Mouse (Mus musculus): ENCODE measurements around the gene Fez2.

Gene Fez2

DNA sequence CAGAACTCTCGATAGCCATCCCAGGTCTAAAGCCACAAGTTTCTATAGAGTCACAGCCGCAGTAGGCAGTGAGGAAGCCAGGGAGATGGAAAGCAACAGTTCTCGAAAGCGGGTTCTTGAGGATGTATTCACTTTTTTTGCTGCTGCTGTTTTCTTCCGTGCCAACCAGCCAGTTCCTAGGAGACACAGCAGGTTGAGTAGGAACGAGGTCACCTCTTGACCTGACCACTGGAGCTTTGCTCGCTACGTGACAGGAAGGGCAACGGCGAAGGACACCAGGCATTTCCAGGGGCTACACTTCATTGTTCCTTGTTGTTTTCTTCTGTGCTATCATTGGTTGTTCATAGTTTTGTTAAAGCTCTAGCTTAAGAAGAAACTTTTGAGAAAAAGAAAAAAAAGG is 43.2 kb downstream of the Fez2 start:
- in situ Hi-C loops (cut with MboI; ENCODE audit: unreplicated experiment in 2 of 2), result loop anchor here (5.0 to 25.0 kb wide), 3 partner anchors 63 to 1613 kb away; partner anchors contain the start of gene Cdc42ep3 (in 1 of the 2)

DNA sequence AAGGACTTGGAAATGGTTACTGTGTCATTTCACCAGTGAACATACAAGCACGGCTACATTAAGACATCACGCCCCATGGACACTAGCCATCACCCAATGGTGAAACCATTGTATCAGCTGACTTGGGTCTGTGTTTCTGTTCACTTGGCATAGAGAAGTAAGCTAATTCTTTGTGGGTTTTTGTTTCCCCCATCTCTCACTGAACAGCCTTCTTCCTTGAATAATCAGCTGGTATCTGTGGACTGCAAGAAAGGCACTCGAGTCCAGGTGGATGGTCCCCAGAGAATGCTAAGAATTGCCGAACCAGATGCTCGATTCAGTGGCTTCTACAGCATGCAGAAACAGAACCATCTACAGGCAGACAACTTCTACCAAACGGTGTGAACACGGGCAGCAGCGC is 44.1 kb downstream of the Fez2 start:
- in situ Hi-C loops (cut with MboI; ENCODE audit: unreplicated experiment in 2 of 2), result loop anchor here (5.0 to 25.0 kb wide), 3 partner anchors 63 to 1613 kb away; partner anchors contain the start of gene Cdc42ep3 (in 1 of the 2)

- in situ Hi-C loops (cut with MboI; ENCODE audit: unreplicated experiment in 2 of 2), result loop anchor here (5.0 to 25.0 kb wide), 3 partner anchors 64 to 1614 kb away; partner anchors contain the start of gene Cdc42ep3 (in 1 of the 2)
These were observed 44.8 kb downstream of the Fez2 start for GRCm38 (mm10) chr17:78373174-78373573.

DNA sequence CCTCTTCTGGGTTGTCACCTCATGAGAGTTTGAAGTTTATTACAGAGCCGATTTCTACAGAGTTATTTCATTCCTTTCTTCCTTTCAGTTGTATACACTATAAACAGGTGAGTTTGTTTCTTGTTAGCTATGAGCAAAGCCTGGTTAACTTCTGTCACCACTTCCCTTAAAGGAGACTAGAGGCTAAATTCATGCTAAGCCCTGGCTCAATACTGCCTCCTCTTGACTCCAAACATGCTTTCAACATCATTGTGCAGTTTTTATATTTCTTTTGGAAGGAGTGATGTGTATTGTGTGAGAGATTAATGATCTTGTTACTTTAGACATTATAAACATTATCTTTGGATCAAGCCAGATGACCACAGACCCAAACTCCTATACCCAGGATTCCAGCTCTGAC is 47.5 kb downstream of the Fez2 start:
- in situ Hi-C loops (cut with MboI; ENCODE audit: unreplicated experiment in 2 of 2), result loop anchor here (5.0 to 25.0 kb wide), 3 partner anchors 67 to 1617 kb away; partner anchors contain the start of gene Cdc42ep3 (in 1 of the 2)

DNA sequence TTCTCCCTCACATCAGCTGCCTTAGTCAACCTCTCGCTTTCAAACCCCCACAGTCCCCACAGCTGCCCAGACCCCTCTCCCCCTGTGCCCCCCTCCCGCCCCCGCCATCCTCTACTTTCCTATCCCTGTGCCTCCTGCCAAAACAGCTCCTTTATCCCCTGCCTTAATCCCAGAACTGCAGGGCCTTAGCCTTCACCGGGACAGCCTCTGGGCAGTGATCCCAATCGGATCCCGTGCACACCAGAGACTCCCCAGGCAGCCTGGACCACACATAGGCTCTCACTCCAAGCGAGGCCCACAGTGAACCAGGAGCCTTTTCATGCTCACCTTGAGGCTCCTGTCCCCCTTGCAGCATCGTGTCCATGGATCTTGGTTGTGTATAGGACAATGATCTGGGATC is 49.5 kb downstream of the Fez2 start:
- in situ Hi-C loops (cut with MboI; ENCODE audit: unreplicated experiment in 2 of 2), result loop anchor here (10.0 to 25.0 kb wide), 3 partner anchors 46 to 1619 kb away; partner anchors contain the start of genes Cdc42ep3 (in 1 of the 2) and Fez2 (in 1 of the 2)

DNA sequence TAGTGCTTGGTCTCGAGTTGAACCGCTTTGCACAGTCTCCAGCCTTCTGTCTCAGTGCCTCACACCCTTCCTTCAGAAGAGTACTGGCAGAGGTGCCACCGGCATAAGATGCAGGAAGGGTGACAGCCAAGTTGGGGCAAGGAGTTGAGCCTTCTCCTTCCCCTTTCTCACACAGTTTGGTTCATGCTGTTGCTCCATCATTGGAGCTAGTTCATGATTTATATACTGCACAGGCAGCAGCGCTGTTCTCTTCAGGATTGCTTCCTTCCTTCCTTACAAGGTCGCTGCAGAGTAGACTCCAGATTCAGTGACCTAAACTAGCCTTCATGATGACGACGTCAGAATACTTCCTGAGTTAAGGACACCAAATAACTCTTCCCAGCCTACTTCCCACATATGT is 51.9 kb downstream of the Fez2 start:
- in situ Hi-C loops (cut with MboI; ENCODE audit: unreplicated experiment in 2 of 2), result loop anchor here (10.0 to 25.0 kb wide), 3 partner anchors 49 to 1621 kb away; partner anchors contain the start of genes Cdc42ep3 (in 1 of the 2) and Fez2 (in 1 of the 2)

DNA sequence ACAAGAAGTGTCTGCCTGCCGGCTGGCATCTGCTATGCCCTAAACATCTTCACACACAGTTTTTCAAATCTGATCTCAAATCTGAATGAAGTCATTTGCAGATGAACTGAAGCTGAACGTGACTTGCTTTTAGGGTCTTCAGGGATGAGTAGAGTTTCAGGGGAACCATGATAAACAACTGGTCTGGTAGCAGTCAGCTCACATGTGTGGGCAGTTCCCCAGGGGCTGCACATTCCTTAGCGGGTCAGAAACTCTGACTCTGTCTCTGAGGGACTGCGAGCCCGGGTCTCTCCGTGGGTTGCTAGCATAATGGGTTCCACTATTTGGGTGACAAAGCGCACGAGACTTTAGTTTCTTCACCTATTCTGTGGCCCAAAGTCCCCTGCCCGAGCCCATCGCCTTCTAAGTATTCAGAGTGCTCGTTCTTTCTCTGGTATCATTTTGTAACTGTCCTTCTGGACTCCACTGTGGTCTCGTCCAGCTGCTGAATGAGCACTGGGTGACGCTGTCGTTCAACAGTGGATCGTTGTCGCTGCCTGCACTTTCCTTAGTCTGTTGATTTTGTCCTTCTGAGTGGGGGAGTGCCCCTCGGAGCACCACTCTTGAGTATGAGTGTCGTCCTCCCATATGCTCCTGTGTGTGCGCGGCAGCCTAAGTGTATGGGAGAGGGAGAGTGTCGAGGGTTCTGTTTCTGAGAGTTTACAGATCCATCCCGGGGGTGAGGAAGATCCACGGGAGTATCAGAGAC is 53.2 kb downstream of the Fez2 start:
- in situ Hi-C loops (cut with MboI; ENCODE audit: unreplicated experiment in 2 of 2), result loop anchor here (10.0 to 25.0 kb wide), 3 partner anchors 50 to 1623 kb away; partner anchors contain the start of genes Cdc42ep3 (in 1 of the 2) and Fez2 (in 1 of the 2)

DNA sequence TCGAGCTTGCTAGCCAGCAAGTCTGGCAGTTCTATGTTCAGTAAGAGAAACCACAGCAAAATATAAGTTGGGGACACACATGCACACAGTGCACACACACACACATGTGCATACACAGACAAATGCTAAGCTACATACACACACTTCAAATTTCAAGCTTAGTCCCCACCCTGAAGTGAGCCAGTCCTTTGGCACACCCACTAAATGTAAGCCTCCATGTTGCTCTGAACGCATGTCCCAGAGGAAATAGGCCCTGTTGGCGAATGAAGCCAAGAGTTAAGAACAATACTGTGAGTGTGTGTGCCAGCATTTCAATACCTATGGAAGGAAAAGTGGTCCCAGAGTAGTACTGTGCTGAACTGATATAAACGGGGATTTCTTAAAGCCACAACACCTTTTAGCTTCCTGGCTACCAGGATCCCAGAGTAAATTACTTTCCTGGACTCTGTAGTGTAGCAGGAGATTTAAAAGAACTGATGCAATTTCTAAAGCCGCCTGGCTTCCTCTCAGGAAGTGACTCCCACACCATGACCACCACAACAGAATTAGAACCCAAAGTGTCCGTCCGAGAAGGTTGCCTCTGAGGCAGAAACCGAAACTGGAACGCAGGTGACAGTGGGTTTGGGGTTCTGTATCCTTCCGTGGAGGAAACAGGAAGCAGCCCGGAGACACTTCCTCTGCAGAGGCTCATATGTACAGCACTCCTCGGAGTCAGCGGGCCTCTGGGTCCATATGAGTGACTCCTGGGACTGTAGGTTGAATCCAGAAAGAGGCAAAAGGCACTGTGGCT is 55.8 kb downstream of the Fez2 start:
- in situ Hi-C loops (cut with MboI; ENCODE audit: unreplicated experiment in 2 of 2), result loop anchor here (10.0 to 25.0 kb wide), 3 partner anchors 53 to 1625 kb away; partner anchors contain the start of genes Cdc42ep3 (in 1 of the 2) and Fez2 (in 1 of the 2)

DNA sequence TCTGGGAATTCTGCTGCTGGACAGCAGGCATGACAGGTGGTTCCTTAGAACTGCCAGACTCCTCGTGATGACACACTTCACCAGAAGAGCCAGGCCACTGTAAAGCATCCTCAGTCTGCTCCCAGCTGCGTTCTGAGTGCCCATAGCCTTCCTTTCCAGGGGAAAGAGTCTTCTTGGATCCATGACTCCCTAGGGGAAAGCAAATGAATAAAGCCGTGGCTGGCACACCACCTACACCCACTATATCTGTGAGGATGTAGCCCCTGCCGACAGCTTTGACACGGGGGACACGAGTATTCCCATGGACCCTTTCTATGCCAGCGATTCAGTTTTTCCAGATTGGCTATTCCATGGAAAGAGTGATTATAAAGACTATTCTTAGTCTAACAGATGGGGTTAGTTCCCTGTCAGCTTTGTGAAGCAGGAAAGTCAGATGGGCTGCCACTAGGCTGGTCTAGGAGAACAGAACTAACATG is 59.7 kb downstream of the Fez2 start:
- in situ Hi-C loops (cut with MboI; ENCODE audit: unreplicated experiment in 2 of 2), result loop anchor here (25.0 kb wide), 2 partner anchors 1004 to 1629 kb away; partner anchors contain the start of gene Cdc42ep3 (in 1 of the 2)

- in situ Hi-C loops (cut with MboI; ENCODE audit: unreplicated experiment in 2 of 2), result loop anchor here (25.0 kb wide), 2 partner anchors 1005 to 1630 kb away; partner anchors contain the start of gene Cdc42ep3 (in 1 of the 2)
These were observed 60.2 kb downstream of the Fez2 start for GRCm38 (mm10) chr17:78357753-78358152.

DNA sequence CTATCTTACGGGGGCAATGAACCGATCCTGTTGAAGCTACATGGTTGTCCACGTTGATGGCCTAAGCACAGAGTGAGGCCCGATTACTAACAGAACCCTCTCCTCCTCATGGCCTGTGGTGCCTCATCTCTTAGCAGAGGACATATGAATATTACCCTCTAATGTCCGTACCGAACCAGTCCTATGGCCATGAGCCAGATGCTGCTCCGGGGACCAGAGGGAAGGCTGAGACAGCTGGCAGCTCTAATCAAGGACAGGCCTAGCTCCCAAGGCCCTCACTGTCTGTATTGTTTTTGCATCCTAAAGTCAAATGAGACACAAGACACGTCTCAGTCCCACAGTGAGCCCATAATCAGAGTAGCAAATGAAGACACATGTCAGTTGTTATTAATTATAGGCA is 62.3 kb downstream of the Fez2 start:
- in situ Hi-C loops (cut with MboI; ENCODE audit: unreplicated experiment in 2 of 2), result loop anchor here (25.0 kb wide), 2 partner anchors 1007 to 1632 kb away; partner anchors contain the start of gene Cdc42ep3 (in 1 of the 2)

DNA sequence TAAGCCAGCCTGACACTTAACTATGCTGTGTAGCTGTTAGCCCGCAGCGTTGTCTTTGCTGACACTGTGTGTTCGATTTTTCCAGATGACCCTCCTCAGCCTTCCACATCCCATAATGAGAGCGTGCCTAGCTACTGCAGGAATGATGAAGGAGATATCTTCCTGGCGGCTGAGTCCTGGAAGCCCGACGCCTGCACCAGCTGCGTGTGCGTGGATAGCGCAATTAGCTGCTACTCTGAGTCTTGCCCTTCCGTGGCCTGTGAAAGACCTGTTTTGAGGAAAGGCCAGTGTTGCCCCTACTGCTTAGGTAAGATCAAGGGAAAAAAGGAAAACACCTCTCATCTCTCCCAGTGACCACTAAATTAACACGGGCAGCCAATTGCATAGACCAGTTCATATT is 63.1 kb downstream of the Fez2 start:
- in situ Hi-C loops (cut with MboI; ENCODE audit: unreplicated experiment in 2 of 2), result loop anchor here (25.0 kb wide), 2 partner anchors 1007 to 1632 kb away; partner anchors contain the start of gene Cdc42ep3 (in 1 of the 2)

GRCm38 (mm10) chr17:78354411-78354810 is 63.5 kb downstream of the Fez2 start:
- in situ Hi-C loops (cut with MboI; ENCODE audit: unreplicated experiment in 2 of 2), result loop anchor here (25.0 kb wide), 2 partner anchors 1008 to 1633 kb away; partner anchors contain the start of gene Cdc42ep3 (in 1 of the 2)

DNA sequence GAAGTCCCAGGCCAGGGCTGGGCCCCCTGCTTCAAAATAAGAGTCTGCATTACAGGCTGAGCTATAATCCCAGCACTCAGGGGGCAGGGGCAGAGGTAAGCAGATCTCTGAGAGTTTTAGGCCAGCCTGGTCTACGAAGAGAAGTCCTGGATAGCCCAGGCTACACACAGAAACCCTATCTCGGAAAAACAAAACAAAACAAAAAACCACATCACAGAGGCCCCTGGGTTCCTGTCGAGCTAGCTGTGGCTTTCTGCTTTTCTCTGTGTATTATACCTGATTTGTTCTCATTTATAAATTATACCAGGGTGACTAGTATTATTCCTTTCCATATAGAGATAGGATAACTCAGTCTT is 65.5 kb downstream of the Fez2 start:
- in situ Hi-C loops (cut with MboI; ENCODE audit: unreplicated experiment in 2 of 2), result loop anchor here (25.0 kb wide), 2 partner anchors 1010 to 1635 kb away; partner anchors contain the start of gene Cdc42ep3 (in 1 of the 2)

DNA sequence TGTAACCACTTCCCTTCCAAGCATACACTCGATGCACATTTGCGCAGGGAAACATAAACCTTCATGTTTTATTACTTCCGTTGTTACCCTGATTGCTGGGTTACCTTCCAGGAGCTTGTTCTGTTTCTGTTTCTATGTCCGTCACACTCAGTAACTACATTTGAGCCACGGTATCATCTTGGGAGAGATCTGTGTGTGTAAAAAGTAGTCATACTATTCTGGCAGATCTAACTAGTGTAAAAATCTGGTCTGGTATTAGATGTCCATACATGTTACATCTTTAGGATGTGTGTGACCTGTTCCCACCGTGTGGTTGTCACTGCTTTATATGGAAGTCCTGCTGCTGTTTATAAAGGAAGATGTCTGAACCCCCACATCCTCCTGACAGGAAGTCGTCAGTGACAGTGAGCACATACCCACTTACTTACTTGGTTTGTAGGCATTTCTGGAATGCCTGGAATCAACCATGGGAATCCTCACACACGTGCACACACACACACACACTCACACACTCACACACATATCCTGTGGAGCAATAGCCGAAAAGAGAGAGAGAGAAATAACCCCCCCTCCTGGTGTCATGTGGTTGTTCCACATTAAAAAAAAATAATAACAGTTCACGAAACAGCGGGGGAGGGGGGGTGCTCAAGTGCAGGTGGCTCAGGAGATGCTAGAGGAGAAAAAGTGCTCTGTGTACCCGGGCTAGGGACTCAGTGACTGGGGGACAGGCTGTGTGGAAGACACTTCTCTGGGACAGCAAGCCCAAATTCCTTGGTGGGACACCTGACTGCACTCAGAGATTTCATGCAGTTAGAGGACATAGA is 66.1 kb downstream of the Fez2 start:
- in situ Hi-C loops (cut with MboI; ENCODE audit: unreplicated experiment in 2 of 2), result loop anchor here (25.0 kb wide), 2 partner anchors 1010 to 1635 kb away; partner anchors contain the start of gene Cdc42ep3 (in 1 of the 2)

- in situ Hi-C loops (cut with MboI; ENCODE audit: unreplicated experiment in 2 of 2), result no loop called here
These were observed 70.7 kb downstream of the Fez2 start for GRCm38 (mm10) chr17:78347111-78347801.

DNA sequence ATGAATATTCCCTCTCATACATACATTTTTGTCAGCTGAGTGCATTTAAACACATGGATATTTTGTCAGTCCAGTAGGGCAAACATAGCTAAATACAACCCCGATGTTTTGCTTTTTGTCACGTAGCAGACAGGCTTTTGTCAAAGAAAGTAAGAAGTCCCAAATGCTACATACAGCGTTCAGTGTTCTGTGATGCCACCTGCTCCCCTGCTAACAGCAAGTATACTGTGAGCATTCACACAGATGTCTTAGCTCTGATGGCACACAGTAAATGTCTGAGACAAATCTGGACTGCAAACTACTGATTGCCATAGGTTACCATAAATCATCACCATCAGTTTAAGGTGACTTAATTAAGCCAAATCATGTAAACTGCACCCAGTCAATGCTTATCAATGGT is 74.3 kb downstream of the Fez2 start:
- in situ Hi-C loops (cut with MboI; ENCODE audit: unreplicated experiment in 2 of 2), result no loop called here

DNA sequence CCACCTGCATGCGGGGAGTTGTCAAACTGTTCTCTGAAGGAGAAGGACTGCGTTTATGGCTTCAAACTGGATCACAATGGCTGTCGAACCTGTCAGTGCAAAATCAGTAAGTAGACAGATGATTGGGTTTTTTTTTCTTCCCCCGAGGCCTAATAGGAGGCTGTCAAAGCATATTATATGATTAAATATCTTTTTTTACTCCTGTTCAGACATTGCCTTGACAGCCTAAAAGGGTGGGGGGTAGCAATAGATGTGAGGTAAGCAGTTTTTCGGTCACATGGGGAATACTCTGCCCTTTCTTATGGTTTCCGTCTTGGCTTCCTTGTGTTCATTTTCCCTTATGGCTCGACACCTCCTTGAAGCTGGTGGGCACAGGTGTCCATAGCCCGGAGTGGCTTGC is 82.7 kb downstream of the Fez2 start:
- in situ Hi-C loops (cut with MboI; ENCODE audit: unreplicated experiment in 2 of 2), result no loop called here

DNA sequence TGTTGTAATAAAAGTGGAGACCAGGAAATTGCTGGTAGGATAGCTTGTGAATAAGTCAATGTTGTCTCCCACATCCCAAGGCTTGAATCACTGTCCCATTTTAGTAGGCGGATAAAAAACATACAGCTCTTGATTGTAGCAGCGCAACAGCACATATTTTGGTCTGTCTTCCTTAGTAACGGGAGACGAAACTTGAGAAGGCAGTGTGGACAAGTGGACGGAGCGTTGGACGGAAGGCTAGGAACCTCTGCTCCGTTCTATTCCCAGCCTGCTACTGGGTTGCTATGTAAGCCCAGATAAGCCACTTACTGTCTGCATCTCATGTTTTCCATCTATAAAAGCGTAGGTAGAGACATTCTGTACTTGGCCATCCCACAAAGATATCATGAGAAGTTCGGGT is 84.7 kb downstream of the Fez2 start:
- in situ Hi-C loops (cut with MboI; ENCODE audit: unreplicated experiment in 2 of 2), result no loop called here

Measured in v-Abl transformed pro-B cells (cell line).